Mouse (Mus musculus): ENCODE measurements around the gene Mgat4c. TPM values are rescaled to one million over a fixed set of nuclear protein-coding genes. Genes with fewer than 3 reads are reported as not detected.

Gene Mgat4c
- 50.6 and 71.1 TPM in 2 replicates for polyA plus RNA-seq (2014; fragmentation: Nextera tagmentation; extraction: Ambion mirVana)

DNA sequence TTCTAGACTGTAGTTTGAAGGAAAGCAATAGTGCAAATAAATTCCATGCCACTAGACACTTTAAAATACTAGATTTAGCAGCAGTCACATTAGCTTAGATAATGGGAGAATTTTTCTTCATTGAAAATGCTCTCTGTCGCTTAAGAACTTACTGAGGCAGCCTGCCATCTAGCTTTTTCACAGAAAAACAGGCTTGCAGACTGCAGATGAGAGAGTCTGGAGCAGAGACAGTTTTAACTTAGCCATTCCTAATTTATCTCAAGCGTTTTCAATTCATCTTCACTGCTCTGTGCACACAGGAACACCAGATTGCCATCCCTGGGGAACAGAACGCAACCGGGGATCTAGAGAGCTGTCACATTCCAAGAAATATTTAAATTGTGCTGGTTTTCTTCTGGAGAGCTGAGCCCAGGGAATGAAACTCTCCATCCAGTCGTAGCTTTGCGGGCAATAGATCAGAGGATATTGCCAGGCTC, at the start of gene Mgat4c:
Mgat4c (plus strand) TSS at position 51 of the 476 bp plus-strand sequence.
- Histone ChIP-seq H3K4me1 (ENCODE audit: control insufficient read depth, insufficient read depth, low read length) (no peaks in the 10 kb centered on the region), H3K27ac (ENCODE audit: low read depth, low read length) (peak within 1 kb of the TSS; percentile 60), H3K4me3 (ENCODE audit: low read depth, low read length) (peak within 1 kb of the TSS; percentile 19), H3K27me3 (ENCODE audit: control insufficient read depth, insufficient read depth, low read length) (no peaks in the 10 kb centered on the region), H3K9ac (replicated peaks; ENCODE audit: low read depth, low read length) (no peak within 1 kb of the TSS), H3K4me2 (ENCODE audit: low read depth, low read length) (peak within 1 kb of the TSS; percentile 29), H3K36me3 (ENCODE audit: control insufficient read depth, insufficient read depth, low read length) (no peaks in the 10 kb centered on the region), H3K9me3 (ENCODE audit: control insufficient read depth, low read length) (no peaks in the 10 kb centered on the region)
- 28% methylated on average over 6 of the region's 6 CpGs for WGBS
- ATAC-seq (ENCODE audit: low read depth), result peak; percentile 69

DNA sequence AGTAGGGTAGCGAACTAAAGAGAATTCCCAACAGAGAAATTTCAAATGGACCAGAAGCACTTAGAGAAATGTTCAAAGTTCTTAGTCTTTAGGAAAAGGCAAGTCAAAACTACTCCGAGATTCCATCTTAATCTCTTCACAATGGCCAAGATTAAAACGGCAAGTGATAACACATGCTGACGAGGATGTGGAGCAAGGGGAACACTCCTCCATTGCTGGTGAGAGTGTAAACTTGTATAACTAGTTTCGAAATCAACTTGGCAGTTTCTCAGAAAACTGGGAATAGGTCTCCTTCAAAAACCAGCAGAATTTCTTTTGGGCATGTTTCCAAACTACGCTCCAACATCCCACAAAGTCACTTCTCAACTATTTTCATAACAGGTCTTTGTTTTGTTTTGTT, 46.0 kb upstream of the Mgat4c start:
- no peak overlapping the region for H3K9ac ChIP-seq (replicated peaks; ENCODE audit: low read depth, low read length)
- no peaks in the 10 kb centered on the region for H3K36me3 ChIP-seq (ENCODE audit: control insufficient read depth, insufficient read depth, low read length)
- no peaks in the 10 kb centered on the region for H3K4me1 ChIP-seq (ENCODE audit: control insufficient read depth, insufficient read depth, low read length)
- 93% methylated on average over 6 of the region's 6 CpGs for WGBS
- H3K9me3 ChIP-seq (ENCODE audit: control insufficient read depth, low read length), result no peaks in the 10 kb centered on the region
- no peaks in the 10 kb centered on the region for H3K27me3 ChIP-seq (ENCODE audit: control insufficient read depth, insufficient read depth, low read length)
- ATAC-seq (ENCODE audit: low read depth), result no peak
- H3K27ac ChIP-seq (ENCODE audit: low read depth, low read length), result no peak overlapping the region
- no peak overlapping the region for H3K4me2 ChIP-seq (ENCODE audit: low read depth, low read length)
- no peak overlapping the region for H3K4me3 ChIP-seq (ENCODE audit: low read depth, low read length)

GRCm38 (mm10) chr10:101641048-101641447, 40.2 kb upstream of the Mgat4c start:
- Histone ChIP-seq H3K4me3 (ENCODE audit: low read depth, low read length) (no peak overlapping the region), H3K4me1 (ENCODE audit: control insufficient read depth, insufficient read depth, low read length) (no peaks in the 10 kb centered on the region), H3K36me3 (ENCODE audit: control insufficient read depth, insufficient read depth, low read length) (no peaks in the 10 kb centered on the region), H3K27ac (ENCODE audit: low read depth, low read length) (no peak overlapping the region), H3K9ac (replicated peaks; ENCODE audit: low read depth, low read length) (no peak overlapping the region), H3K4me2 (ENCODE audit: low read depth, low read length) (no peak overlapping the region), H3K27me3 (ENCODE audit: control insufficient read depth, insufficient read depth, low read length) (no peaks in the 10 kb centered on the region), H3K9me3 (ENCODE audit: control insufficient read depth, low read length) (no peaks in the 10 kb centered on the region)
- WGBS, result 79% methylated on average over 2 of the region's 2 CpGs
- no peak for ATAC-seq (ENCODE audit: low read depth)

DNA sequence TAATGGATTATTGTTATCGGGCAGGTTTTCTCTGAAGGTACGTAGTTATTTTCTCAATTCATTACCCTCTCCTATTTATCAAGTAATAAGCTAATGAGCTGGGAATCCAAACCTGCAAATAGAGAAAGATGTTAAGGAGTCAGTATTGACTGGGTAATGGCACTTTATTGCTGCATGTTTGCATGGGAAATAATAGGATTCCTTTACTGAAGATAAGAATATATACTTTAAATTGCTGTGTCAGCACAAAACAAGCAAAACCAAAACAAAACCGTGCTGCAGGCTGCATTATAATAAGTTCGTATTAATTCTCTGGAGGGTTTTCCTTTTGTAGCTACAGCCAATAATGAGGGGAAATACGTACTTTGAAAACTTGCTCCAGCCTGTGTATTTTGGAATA, 627 bp downstream of the Mgat4c start:
- Histone ChIP-seq H3K36me3 (ENCODE audit: control insufficient read depth, insufficient read depth, low read length) (no peaks in the 10 kb centered on the region), H3K9me3 (ENCODE audit: control insufficient read depth, low read length) (no peaks in the 10 kb centered on the region), H3K4me1 (ENCODE audit: control insufficient read depth, insufficient read depth, low read length) (no peaks in the 10 kb centered on the region), H3K4me3 (ENCODE audit: low read depth, low read length) (peak overlapping the region; percentile 19), H3K4me2 (ENCODE audit: low read depth, low read length) (peak overlapping the region; percentile 29), H3K27ac (ENCODE audit: low read depth, low read length) (peak overlapping the region; percentile 60; the same call in 1 of the 2 replicates), H3K9ac (replicated peaks; ENCODE audit: low read depth, low read length) (no peak overlapping the region), H3K27me3 (ENCODE audit: control insufficient read depth, insufficient read depth, low read length) (no peaks in the 10 kb centered on the region)
- WGBS, result 48% methylated on average over 5 of the region's 5 CpGs
- no peak for ATAC-seq (ENCODE audit: low read depth)

- Histone ChIP-seq H3K27me3 (ENCODE audit: control insufficient read depth, insufficient read depth, low read length) (no peaks in the 10 kb centered on the region), H3K9me3 (ENCODE audit: control insufficient read depth, low read length) (no peaks in the 10 kb centered on the region), H3K4me1 (ENCODE audit: control insufficient read depth, insufficient read depth, low read length) (no peaks in the 10 kb centered on the region), H3K9ac (replicated peaks; ENCODE audit: low read depth, low read length) (no peak overlapping the region), H3K4me2 (ENCODE audit: low read depth, low read length) (no peak overlapping the region), H3K4me3 (ENCODE audit: low read depth, low read length) (no peak overlapping the region), H3K27ac (ENCODE audit: low read depth, low read length) (no peak overlapping the region), H3K36me3 (ENCODE audit: control insufficient read depth, insufficient read depth, low read length) (no peaks in the 10 kb centered on the region)
- 86% methylated on average over 3 of the region's 3 CpGs for WGBS
- no peak for ATAC-seq (ENCODE audit: low read depth)
Measured at GRCm38 (mm10) chr10:101761828-101762227, 80.5 kb downstream of the Mgat4c start.

DNA sequence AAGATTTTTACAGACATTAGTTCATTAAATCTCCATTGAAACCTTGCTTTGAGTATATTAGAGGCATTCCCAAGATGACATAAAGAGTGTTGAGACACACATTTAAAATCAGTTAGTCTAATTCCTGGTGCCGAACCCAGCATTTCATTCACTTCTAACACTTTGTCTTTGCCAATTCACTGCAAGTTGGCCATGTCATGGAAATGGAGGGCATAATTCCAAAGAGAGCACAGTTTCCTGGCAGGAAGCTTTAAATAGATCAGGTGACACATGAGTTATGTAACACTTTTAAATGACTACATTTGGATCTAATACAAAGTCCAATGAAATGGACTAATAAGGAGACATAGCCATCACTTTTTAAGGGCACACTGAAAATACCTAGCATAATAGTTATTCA, 89.4 kb downstream of the Mgat4c start:
- H3K4me3 ChIP-seq (ENCODE audit: low read depth, low read length), result no peak overlapping the region
- ATAC-seq (ENCODE audit: low read depth), result no peak
- H3K9me3 ChIP-seq (ENCODE audit: control insufficient read depth, low read length), result no peaks in the 10 kb centered on the region
- no peak overlapping the region for H3K27ac ChIP-seq (ENCODE audit: low read depth, low read length)
- H3K36me3 ChIP-seq (ENCODE audit: control insufficient read depth, insufficient read depth, low read length), result no peaks in the 10 kb centered on the region
- no peak overlapping the region for H3K4me2 ChIP-seq (ENCODE audit: low read depth, low read length)
- H3K27me3 ChIP-seq (ENCODE audit: control insufficient read depth, insufficient read depth, low read length), result no peaks in the 10 kb centered on the region
- no peak overlapping the region for H3K9ac ChIP-seq (replicated peaks; ENCODE audit: low read depth, low read length)
- 74% methylated on average over 1 of the region's 1 CpGs for WGBS
- H3K4me1 ChIP-seq (ENCODE audit: control insufficient read depth, insufficient read depth, low read length), result no peaks in the 10 kb centered on the region

DNA sequence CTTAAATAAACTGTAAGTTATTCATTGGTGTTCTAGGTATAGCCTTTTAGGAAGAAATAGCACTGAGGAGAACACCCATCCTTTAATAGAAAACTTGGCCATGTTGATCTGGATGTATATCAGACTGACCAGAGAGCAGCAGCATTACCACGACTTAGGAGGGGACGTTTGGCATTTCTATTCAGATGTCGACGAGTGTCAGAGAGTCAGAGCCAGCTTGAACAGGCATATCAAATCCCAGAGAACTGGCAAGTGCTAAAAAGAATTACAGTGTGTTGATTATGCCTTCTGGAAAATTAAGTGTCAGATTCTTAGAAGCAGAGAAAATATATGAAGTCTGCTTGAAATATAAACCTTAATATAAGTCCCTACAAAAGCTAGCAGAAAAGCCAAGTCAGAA, 89.9 kb downstream of the Mgat4c start:
- Histone ChIP-seq H3K36me3 (ENCODE audit: control insufficient read depth, insufficient read depth, low read length) (no peaks in the 10 kb centered on the region), H3K4me2 (ENCODE audit: low read depth, low read length) (no peak overlapping the region), H3K4me1 (ENCODE audit: control insufficient read depth, insufficient read depth, low read length) (no peaks in the 10 kb centered on the region), H3K9me3 (ENCODE audit: control insufficient read depth, low read length) (no peaks in the 10 kb centered on the region), H3K4me3 (ENCODE audit: low read depth, low read length) (no peak overlapping the region), H3K27me3 (ENCODE audit: control insufficient read depth, insufficient read depth, low read length) (no peaks in the 10 kb centered on the region), H3K9ac (replicated peaks; ENCODE audit: low read depth, low read length) (no peak overlapping the region), H3K27ac (ENCODE audit: low read depth, low read length) (no peak overlapping the region)
- no peak for ATAC-seq (ENCODE audit: low read depth)
- 83% methylated on average over 4 of the region's 4 CpGs for WGBS

- H3K4me1 ChIP-seq (ENCODE audit: control insufficient read depth, insufficient read depth, low read length), result no peaks in the 10 kb centered on the region
- no peak overlapping the region for H3K9ac ChIP-seq (replicated peaks; ENCODE audit: low read depth, low read length)
- H3K4me3 ChIP-seq (ENCODE audit: low read depth, low read length), result no peak overlapping the region
- WGBS, result 70% methylated on average over 3 of the region's 3 CpGs
- H3K4me2 ChIP-seq (ENCODE audit: low read depth, low read length), result no peak overlapping the region
- no peaks in the 10 kb centered on the region for H3K27me3 ChIP-seq (ENCODE audit: control insufficient read depth, insufficient read depth, low read length)
- H3K36me3 ChIP-seq (ENCODE audit: control insufficient read depth, insufficient read depth, low read length), result no peaks in the 10 kb centered on the region
- no peak overlapping the region for H3K27ac ChIP-seq (ENCODE audit: low read depth, low read length)
- no peaks in the 10 kb centered on the region for H3K9me3 ChIP-seq (ENCODE audit: control insufficient read depth, low read length)
- ATAC-seq (ENCODE audit: low read depth), result no peak
Measured at GRCm38 (mm10) chr10:101783161-101783744, 102.0 kb downstream of the Mgat4c start.

- no peak overlapping the region for H3K9ac ChIP-seq (replicated peaks; ENCODE audit: low read depth, low read length)
- no peak for ATAC-seq (ENCODE audit: low read depth)
- no peaks in the 10 kb centered on the region for H3K9me3 ChIP-seq (ENCODE audit: control insufficient read depth, low read length)
- H3K36me3 ChIP-seq (ENCODE audit: control insufficient read depth, insufficient read depth, low read length), result no peaks in the 10 kb centered on the region
- H3K4me2 ChIP-seq (ENCODE audit: low read depth, low read length), result no peak overlapping the region
- no peaks in the 10 kb centered on the region for H3K27me3 ChIP-seq (ENCODE audit: control insufficient read depth, insufficient read depth, low read length)
- H3K27ac ChIP-seq (ENCODE audit: low read depth, low read length), result no peak overlapping the region
- WGBS, result 92% methylated on average over 1 of the region's 1 CpGs
- no peak overlapping the region for H3K4me3 ChIP-seq (ENCODE audit: low read depth, low read length)
- H3K4me1 ChIP-seq (ENCODE audit: control insufficient read depth, insufficient read depth, low read length), result no peaks in the 10 kb centered on the region
Measured at GRCm38 (mm10) chr10:101795507-101795906, 114.2 kb downstream of the Mgat4c start.
